Mouse (Mus musculus) brain, adult 2 months (tissue): Measurements from ENCODE around the gene Rhoc.
"Not testable (repeated sequence)": the region's sequence is repeated elsewhere in the genome, so short reads cannot be mapped to it uniquely, and the experiment has no call there.

ENCODE experiments used
- DNase-seq: peaks from one replicate; pipeline ENCODE4 v3.0.0; 2011; ENCODE audit warnings: low read depth, low spot score

Rhoc gene

DNA sequence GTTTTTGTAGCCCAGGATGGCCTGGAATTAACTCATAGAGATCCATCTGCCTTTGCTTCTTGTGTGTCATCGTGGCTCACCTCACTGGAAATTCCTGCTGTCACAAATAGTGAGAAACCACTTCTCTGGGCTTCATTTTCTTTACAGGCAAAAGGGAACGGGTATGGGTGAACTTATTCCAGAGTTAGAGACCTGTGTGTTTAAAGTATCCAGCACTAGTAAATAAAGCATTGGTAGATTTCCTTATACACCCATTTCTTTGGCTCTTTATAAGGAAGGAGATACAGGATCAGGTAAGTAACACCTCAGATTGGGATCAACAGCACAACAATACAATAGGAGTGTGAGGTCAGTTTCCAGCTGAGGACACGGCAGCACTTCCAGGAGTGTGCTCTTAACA, at the start of gene Rhoc:
TSS of gene Rhoc (plus strand) at position 301 of the 400 bp plus-strand sequence.
- DNase-seq = no peak

GRCm38 (mm10) chr3:104741954-104742353, 46.2 kb upstream of the Rhoc start:
- DNase-seq = no peak

DNA sequence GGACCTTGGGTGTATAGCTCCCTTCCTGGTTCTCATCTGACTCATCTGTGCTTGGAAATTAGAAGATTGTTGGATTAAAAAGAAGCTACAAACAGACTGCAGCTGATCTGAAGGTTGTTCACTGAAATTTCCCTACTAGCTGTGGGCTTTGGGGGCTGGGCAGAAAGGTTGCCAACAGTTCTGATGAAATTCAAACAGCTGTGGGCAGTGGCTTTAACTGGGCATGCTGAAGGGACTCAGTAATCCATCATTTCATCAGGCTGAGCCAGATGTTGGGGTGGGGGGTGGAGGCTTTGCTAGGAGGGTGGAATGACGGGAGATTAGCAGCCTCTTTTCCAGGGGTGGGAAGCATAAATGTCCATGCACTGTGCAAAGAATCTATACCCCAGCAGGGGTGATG, 45.0 kb upstream of the Rhoc start:
- no peak for DNase-seq

DNA sequence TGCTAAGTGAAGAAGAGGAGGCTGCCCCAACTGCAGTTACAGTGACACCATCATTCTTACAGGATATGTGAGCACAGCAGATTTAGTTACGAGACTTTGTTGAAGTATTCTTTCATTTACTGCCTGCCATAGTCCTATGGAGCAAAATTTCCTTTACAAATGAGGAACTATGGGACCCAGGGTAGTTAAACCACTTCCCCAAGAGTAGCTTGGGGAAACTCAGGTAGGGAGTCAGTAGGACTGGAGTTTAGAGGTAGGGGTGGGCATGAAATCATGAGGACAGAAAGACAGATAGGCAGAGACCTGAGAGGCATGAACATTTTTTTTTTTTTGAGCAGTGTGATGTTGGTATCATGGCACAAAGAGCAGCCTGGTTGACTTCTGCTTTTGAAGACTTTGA, 44.3 kb upstream of the Rhoc start:
- no peak for DNase-seq

- peak; percentile 15 for DNase-seq
Observed at GRCm38 (mm10) chr3:104752845-104753244, 35.3 kb upstream of the Rhoc start.

- peak; percentile 65 for DNase-seq
Observed at GRCm38 (mm10) chr3:104758406-104758805, 29.8 kb upstream of the Rhoc start.

DNA sequence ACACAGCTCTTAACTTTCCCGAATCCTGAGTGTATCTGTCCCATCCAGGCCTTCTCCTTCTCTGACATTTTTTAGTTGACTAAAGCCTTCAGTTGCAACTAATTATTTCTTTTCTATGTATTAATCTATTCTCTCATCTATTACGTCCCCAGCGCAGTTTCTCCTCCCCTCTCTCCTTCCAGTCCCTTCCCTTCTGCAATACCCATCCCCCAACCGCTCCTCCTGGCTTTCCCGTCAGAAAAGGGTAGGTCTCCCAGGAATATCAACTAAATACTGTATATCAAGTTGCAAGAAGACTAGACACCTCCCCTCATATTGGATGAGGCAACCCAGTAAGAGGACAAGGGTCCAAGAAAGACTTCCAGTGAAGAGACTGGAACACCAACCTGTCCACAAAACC, 29.3 kb upstream of the Rhoc start:
- no peak for DNase-seq

GRCm38 (mm10) chr3:104762103-104762863, 25.9 kb upstream of the Rhoc start:
- not testable (repeated sequence) for DNase-seq

GRCm38 (mm10) chr3:104765021-104765420, 23.2 kb upstream of the Rhoc start:
- no peak for DNase-seq

DNA sequence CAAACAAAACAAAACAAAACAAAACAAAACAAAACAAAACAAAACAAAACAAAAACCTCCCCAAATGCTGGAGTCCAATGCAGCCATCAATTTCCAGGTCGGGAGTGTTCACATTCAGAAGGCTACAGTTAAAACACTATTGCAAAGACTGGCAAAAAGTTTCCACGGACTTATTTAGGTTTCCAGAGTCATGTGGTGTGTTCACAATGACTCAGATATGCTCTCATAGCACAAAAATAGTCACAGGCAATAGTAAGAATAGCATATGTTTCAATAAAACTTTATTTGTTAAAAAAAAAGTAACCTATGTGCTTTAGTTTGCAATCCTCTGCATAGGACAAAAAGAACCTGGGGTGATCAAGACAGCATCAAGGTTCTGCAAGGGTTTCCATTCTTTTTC, 21.0 kb upstream of the Rhoc start:
- no peak for DNase-seq

DNA sequence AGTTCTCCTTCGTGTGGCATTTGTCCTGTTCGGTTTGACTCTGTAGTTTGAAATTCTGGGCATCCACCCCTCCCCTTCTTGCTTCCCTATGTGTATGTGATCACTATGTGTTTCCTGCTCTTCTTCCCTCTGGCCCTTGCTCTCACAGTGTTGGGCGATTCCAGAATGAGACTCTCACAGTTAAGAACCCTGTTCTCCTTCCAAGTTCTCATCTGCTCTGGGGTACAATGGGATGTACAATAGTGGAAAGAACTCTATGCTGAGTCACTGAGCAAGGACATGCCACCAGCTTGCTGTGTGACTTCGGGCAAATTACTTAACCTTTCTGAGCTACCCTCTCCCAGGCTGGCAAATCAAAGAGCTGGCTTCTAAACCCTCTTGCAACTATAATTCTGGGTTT, 20.5 kb upstream of the Rhoc start:
- DNase-seq = no peak

GRCm38 (mm10) chr3:104769135-104769534, 19.0 kb upstream of the Rhoc start:
- no peak for DNase-seq

- peak; percentile 63 for DNase-seq
Observed at GRCm38 (mm10) chr3:104770035-104770434, 18.1 kb upstream of the Rhoc start.

DNA sequence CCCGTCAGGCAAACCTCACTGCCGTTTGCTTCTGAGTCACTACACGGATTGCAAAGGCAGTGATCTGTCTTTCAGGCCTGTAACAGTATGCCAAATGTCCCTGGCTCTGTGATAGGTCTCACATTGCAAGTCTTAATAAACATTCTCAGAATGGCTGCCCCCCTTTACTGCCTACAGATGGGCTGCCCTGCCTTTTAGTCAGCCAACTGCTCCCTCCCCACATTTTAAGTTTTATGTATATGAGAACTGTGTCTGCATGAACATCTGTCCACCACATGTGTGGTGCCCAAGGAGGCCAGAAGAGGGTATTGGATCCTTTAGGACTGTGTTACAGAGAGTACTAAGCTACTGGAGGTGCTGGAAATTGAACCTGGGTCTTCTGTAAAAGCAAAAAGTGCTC, 17.3 kb upstream of the Rhoc start:
- no peak for DNase-seq

GRCm38 (mm10) chr3:104771460-104771859, 16.7 kb upstream of the Rhoc start:
- DNase-seq = no peak

- DNase-seq = no peak
Observed at GRCm38 (mm10) chr3:104773301-104773700, 14.9 kb upstream of the Rhoc start.

DNA sequence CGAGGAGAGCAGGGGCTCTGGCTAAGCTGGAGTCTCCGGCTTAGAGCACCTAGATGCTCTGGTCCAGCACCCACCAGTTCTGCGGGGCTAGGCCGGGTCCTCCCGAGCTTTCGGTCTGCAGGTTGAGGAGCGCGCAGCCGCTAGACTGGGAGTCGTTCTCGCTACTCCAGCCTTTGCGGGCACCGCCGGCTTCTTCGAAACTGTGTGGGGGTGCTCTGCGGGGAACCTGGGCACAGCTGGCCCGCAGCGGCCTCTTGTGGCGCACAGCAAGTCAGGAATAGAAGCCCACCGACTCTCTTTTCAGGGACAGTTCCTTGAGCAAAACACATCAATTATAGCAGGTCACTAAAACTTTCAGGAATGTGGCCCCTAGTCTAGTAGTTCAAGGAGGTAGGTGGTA, 10.8 kb upstream of the Rhoc start:
- DNase-seq = peak; percentile 47

- peak; percentile 61 for DNase-seq
Observed at GRCm38 (mm10) chr3:104779949-104780348, 8.2 kb upstream of the Rhoc start.

DNA sequence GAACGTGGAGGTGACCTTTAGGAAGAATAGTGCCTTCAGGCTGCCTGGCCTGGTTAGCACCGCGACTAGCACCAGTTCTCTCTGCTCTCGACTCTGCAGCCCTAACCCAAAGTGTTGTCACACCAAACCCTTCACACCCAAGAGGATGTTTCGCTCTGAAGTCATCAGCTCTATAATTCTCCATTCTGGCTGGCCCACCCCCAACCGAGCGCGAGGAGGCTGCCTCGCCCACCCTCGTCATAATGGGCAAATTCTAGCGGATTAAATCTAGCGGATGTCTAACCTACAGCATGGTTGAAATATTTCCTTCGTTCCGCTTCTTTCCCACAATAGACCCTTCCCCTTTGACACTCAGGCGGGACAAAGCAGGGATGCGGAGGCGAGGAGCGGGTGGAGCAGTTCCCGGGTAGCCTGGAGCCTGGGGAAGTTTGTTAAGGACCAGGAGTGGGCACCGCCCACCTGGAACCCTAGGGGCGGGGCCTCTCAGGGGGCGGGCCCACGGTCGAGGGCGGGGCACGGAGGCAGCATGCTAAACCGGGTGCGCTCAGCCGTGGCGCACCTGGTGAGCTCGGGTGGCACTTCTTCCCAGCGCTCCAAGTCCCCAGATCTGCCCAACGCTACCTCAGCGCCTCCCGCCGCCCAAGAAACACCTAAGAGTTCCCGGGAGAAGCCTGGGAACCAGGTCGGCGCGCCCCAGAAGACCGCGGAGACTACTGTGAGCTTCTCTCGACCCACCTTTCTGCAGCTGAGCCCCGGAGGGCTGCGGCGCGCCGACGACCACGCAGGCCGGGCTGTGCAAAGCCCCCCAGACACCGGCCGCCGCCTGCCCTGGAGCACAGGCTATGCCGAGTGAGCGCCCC, 7.4 kb upstream of the Rhoc start, which contains the start of gene Ppm1j:
TSS of gene Ppm1j (plus strand) at position 496 of the 860 bp plus-strand sequence.
- no peak for DNase-seq

GRCm38 (mm10) chr3:104781471-104781903, 6.7 kb upstream of the Rhoc start, which contains the start of gene Fam19a3:
TSS of gene Fam19a3 (minus strand) at chr3:104781840.
- no peak for DNase-seq

GRCm38 (mm10) chr3:104782061-104782681, 6.0 kb upstream of the Rhoc start:
- no peak for DNase-seq

GRCm38 (mm10) chr3:104783971-104784500, 4.1 kb upstream of the Rhoc start:
- no peak for DNase-seq
